Mouse (Mus musculus) brown adipose tissue, adult 24 weeks (tissue): Measurements from ENCODE around the gene Rfng. TPM values are rescaled to one million over a fixed set of nuclear protein-coding genes. Genes with fewer than 3 reads are reported as not detected.

ENCODE experiments used
- polyA plus RNA-seq: library from polyadenylated mRNA; stranded (reverse); fragments of >200 nt; gene quantifications from 2 replicates; pipeline ENCODE4 v1.2.4, GENCODE M21; 2012; ENCODE audit not compliant: missing spikeins, insufficient read depth, insufficient read length

The Rfng gene
- polyA plus RNA-seq, 1 experiment = 14.0 TPM

Other genes starting within 250 kb of the Rfng start
- 24.6 and 28.0 TPM in 2 replicates for gene Mcrip1, start 234.5 kb downstream of the Rfng start, polyA plus RNA-seq
- gene Ppp1r27, start 233.1 kb downstream of the Rfng start, polyA plus RNA-seq = 4.1 and 5.5 TPM in 2 replicates
- 95.0 and 97.3 TPM in 2 replicates for gene P4hb, start 211.0 kb downstream of the Rfng start, polyA plus RNA-seq
- gene Arhgdia, start 202.6 kb downstream of the Rfng start, polyA plus RNA-seq = 117 and 146 TPM in 2 replicates
- gene Alyref, start 185.8 kb downstream of the Rfng start, polyA plus RNA-seq = 49.2 and 58.8 TPM in 2 replicates
- 54.9 and 59.1 TPM in 2 replicates for gene Anapc11, start 185.8 kb downstream of the Rfng start, polyA plus RNA-seq
- not detected in 2 replicates for gene Npb, start 175.7 kb downstream of the Rfng start, polyA plus RNA-seq
- gene Pcyt2, start 166.3 kb downstream of the Rfng start, polyA plus RNA-seq = 104 and 131 TPM in 2 replicates
- gene Sirt7, start 159.0 kb downstream of the Rfng start, polyA plus RNA-seq = 5.8 and 10.5 TPM in 2 replicates
- gene Mafg, start 150.6 kb downstream of the Rfng start, polyA plus RNA-seq = 10.4 and 13.3 TPM in 2 replicates
- gene Pycr1, start 140.4 kb downstream of the Rfng start, polyA plus RNA-seq = 1.0 and 1.3 TPM in 2 replicates
- 2.7 and 3.8 TPM in 2 replicates for gene Myadml2, start 136.0 kb downstream of the Rfng start, polyA plus RNA-seq
- not detected in 2 replicates for gene Notum, start 123.0 kb downstream of the Rfng start, polyA plus RNA-seq
- gene Aspscr1, start 111.2 kb downstream of the Rfng start, polyA plus RNA-seq = 33.3 and 33.7 TPM in 2 replicates
- gene Cenpx, start 70.5 kb downstream of the Rfng start, polyA plus RNA-seq = 66.6 and 68.4 TPM in 2 replicates
- gene Lrrc45, start 70.3 kb downstream of the Rfng start, polyA plus RNA-seq = 3.0 and 6.2 TPM in 2 replicates
- gene Rac3, start 62.7 kb downstream of the Rfng start, polyA plus RNA-seq = 1.9 and 2.5 TPM in 2 replicates
- gene Dcxr, start 56.9 kb downstream of the Rfng start, polyA plus RNA-seq = 9.4 and 15.5 TPM in 2 replicates
- 20.9 and 26.0 TPM in 2 replicates for gene Cbr2, start 52.1 kb downstream of the Rfng start, polyA plus RNA-seq
- 14.9 and 15.4 TPM in 2 replicates for gene Hmga1b, start 21.4 kb downstream of the Rfng start, polyA plus RNA-seq
- gene Gps1, start 65 bp upstream of the Rfng start, polyA plus RNA-seq = 48.9 and 60.0 TPM in 2 replicates
- 20.1 and 31.0 TPM in 2 replicates for gene Dus1l, start 12.2 kb upstream of the Rfng start, polyA plus RNA-seq
- gene Fasn, start 40.3 kb upstream of the Rfng start, polyA plus RNA-seq = 5,806 and 7,060 TPM in 2 replicates
- gene Ccdc57, start 148.7 kb upstream of the Rfng start, polyA plus RNA-seq = 7.1 and 11.1 TPM in 2 replicates
- 1.6 and 2.2 TPM in 2 replicates for gene Slc16a3, start 164.3 kb upstream of the Rfng start, polyA plus RNA-seq
- 33.8 and 36.5 TPM in 2 replicates for gene Csnk1d, start 207.1 kb upstream of the Rfng start, polyA plus RNA-seq